Mouse (Mus musculus) MEL (cell line): ENCODE results near the gene Osbp2. TPM values are rescaled to one million over a fixed set of nuclear protein-coding genes. Genes with fewer than 3 reads are reported as not detected.

Experiments
- DNase-seq: peaks from one replicate; pipeline ENCODE4 v3.0.0; 2011; ENCODE audit warnings: low read depth, low spot score
- H3K27ac ChIP-seq: 2 replicates; pipeline ENCODE4 v1.5.1; 2012; ENCODE audit warnings: low read depth, mild to moderate bottlenecking, control low read depth, low read length, moderate library complexity; ENCODE audit not compliant: control insufficient read depth
- H3K27me3 ChIP-seq, 2 experiments: fragments of 150-350 bp in 1 of 2; sonication (generic) in 1 of 2; 2 replicates each; pipeline ENCODE4 v1.6.1; 2012; ENCODE audit warnings: low read length in 2 of 2, mild to moderate bottlenecking in 2 of 2, improper control_type of control experiment in 1 of 2, moderate library complexity in 1 of 2; ENCODE audit not compliant: insufficient read depth in 2 of 2, control insufficient read depth in 1 of 2
- H3K36me3 ChIP-seq, 2 experiments: 2 replicates each; pipeline ENCODE4 v1.6.1; 2012 to 2014; ENCODE audit warnings: low read length in 2 of 2, improper control_type of control experiment in 1 of 2, inconsistent platforms in 1 of 2, mild to moderate bottlenecking in 1 of 2; ENCODE audit not compliant: insufficient read depth in 2 of 2, control insufficient read depth in 1 of 2
- H3K4me1 ChIP-seq, 2 experiments: fragments of 150-350 bp in 1 of 2; sonication (generic) in 1 of 2; 2 replicates each; pipeline ENCODE4 v1.6.1; 2012; ENCODE audit warnings: low read length in 2 of 2, improper control_type of control experiment in 1 of 2, mild to moderate bottlenecking in 1 of 2; ENCODE audit not compliant: insufficient read depth in 2 of 2, control insufficient read depth in 1 of 2
- H3K4me3 ChIP-seq, 2 experiments: fragments of 150-350 bp in 1 of 2; sonication (generic) in 1 of 2; 2 replicates each; pipeline ENCODE4 v1.5.1; 2012; ENCODE audit warnings: low read depth in 2 of 2, low read length in 2 of 2, mild to moderate bottlenecking in 2 of 2, moderate library complexity in 2 of 2, control low read depth in 1 of 2, improper control_type of control experiment in 1 of 2; ENCODE audit not compliant: control insufficient read depth in 1 of 2, insufficient read depth in 1 of 2
- H3K79me2 ChIP-seq: 2 replicates; pipeline ENCODE4 v1.6.1; 2012; ENCODE audit warnings: mild to moderate bottlenecking, low read length, moderate library complexity; ENCODE audit not compliant: control insufficient read depth, poor library complexity, insufficient read depth
- H3K9ac ChIP-seq: 2 replicates; pipeline ENCODE4 v1.6.1; 2012; ENCODE audit warnings: low read depth, mild to moderate bottlenecking, control low read depth, low read length, moderate library complexity; ENCODE audit not compliant: control insufficient read depth, poor library complexity, severe bottlenecking
- H3K9me3 ChIP-seq: fragments of 150-350 bp; sonication (generic); replicated peaks from 2 replicates; pipeline ENCODE4 v1.6.1; 2012; ENCODE audit warnings: mild to moderate bottlenecking, low read length, improper control_type of control experiment, moderate library complexity; ENCODE audit not compliant: insufficient read depth
- BHLHE40 ChIP-seq: IDR thresholded peaks from 2 replicates; pipeline ENCODE4 v1.6.1; 2012; ENCODE audit warnings: low read depth, mild to moderate bottlenecking, inconsistent platforms, low read length, improper control_type of control experiment, borderline replicate concordance
- CHD1 ChIP-seq: IDR thresholded peaks from 2 replicates; pipeline ENCODE4 v1.6.1; 2012; ENCODE audit warnings: low read depth, mild to moderate bottlenecking, inconsistent platforms, low read length, improper control_type of control experiment
- CTCF ChIP-seq, 3 experiments: IDR thresholded peaks in 2 of 3; conservative IDR thresholded peaks in 1 of 3; 2 replicates each; pipeline ENCODE4 v1.5.1; 2011 to 2012; ENCODE audit warnings: low read length in 3 of 3, low read depth in 2 of 3, mild to moderate bottlenecking in 2 of 3, improper control_type of control experiment in 1 of 3, inconsistent platforms in 1 of 3, mixed read lengths in 1 of 3, moderate library complexity in 1 of 3; ENCODE audit not compliant: control insufficient read depth in 1 of 3, insufficient read depth in 1 of 3, poor library complexity in 1 of 3, severe bottlenecking in 1 of 3
- ELF1 ChIP-seq: IDR thresholded peaks from 2 replicates; pipeline ENCODE4 v1.6.1; 2014; ENCODE audit warnings: low read depth, mild to moderate bottlenecking, inconsistent platforms, low read length, improper control_type of control experiment, moderate library complexity
- EP300 ChIP-seq, 2 experiments: IDR thresholded peaks; 2 replicates each; pipeline ENCODE4 v1.6.1; 2011; ENCODE audit warnings: improper control_type of control experiment in 2 of 2, low read length in 2 of 2, low read depth in 1 of 2, mild to moderate bottlenecking in 1 of 2
- ETS1 ChIP-seq: IDR thresholded peaks from 2 replicates; pipeline ENCODE4 v1.6.1; 2012; ENCODE audit warnings: low read depth, mild to moderate bottlenecking, inconsistent platforms, low read length, improper control_type of control experiment, moderate library complexity
- GATA1 ChIP-seq: IDR thresholded peaks from 2 replicates; pipeline ENCODE4 v1.6.1; 2011; ENCODE audit warnings: low read depth, low read length, improper control_type of control experiment
- HCFC1 ChIP-seq: IDR thresholded peaks from 2 replicates; pipeline ENCODE4 v1.6.1; 2012; ENCODE audit warnings: low read depth, mild to moderate bottlenecking, inconsistent platforms, low read length, improper control_type of control experiment, moderate library complexity
- MAZ ChIP-seq: IDR thresholded peaks from 2 replicates; pipeline ENCODE4 v1.6.1; 2012; ENCODE audit warnings: low read depth, mild to moderate bottlenecking, inconsistent platforms, low read length, improper control_type of control experiment
- MYB ChIP-seq: IDR thresholded peaks from 2 replicates; pipeline ENCODE4 v1.6.1; 2011; ENCODE audit warnings: mild to moderate bottlenecking, low read depth, low read length, improper control_type of control experiment
- NRF1 ChIP-seq: IDR thresholded peaks from 2 replicates; pipeline ENCODE4 v1.6.1; 2014; ENCODE audit warnings: low read depth, mild to moderate bottlenecking, inconsistent platforms, low read length, improper control_type of control experiment, moderate library complexity; ENCODE audit not compliant: poor library complexity, insufficient read depth, severe bottlenecking
- POLR2A ChIP-seq, 2 experiments: IDR thresholded peaks; 2 replicates each; pipeline ENCODE4 v1.6.1; 2011 to 2012; ENCODE audit warnings: low read length in 2 of 2, mild to moderate bottlenecking in 2 of 2, control low read depth in 1 of 2, improper control_type of control experiment in 1 of 2, low read depth in 1 of 2, moderate library complexity in 1 of 2; ENCODE audit not compliant: control insufficient read depth in 1 of 2, insufficient read depth in 1 of 2, poor library complexity in 1 of 2
- POLR2AphosphoS2 ChIP-seq: IDR thresholded peaks from 2 replicates; pipeline ENCODE4 v1.6.1; 2011; ENCODE audit warnings: low read length, improper control_type of control experiment
- POLR2AphosphoS5 ChIP-seq: IDR thresholded peaks from 2 replicates; pipeline ENCODE4 v1.6.1; 2012; ENCODE audit warnings: low read depth, borderline replicate concordance, mild to moderate bottlenecking, inconsistent platforms, low read length, moderate library complexity, mixed read lengths
- RAD21 ChIP-seq: IDR thresholded peaks from 2 replicates; pipeline ENCODE4 v1.6.1; 2011; ENCODE audit warnings: mild to moderate bottlenecking, low read depth, low read length, improper control_type of control experiment
- RCOR1 ChIP-seq: IDR thresholded peaks from 2 replicates; pipeline ENCODE4 v1.6.1; 2012; ENCODE audit warnings: low read depth, mild to moderate bottlenecking, inconsistent platforms, low read length, improper control_type of control experiment
- SIN3A ChIP-seq: IDR thresholded peaks from 2 replicates; pipeline ENCODE4 v1.6.1; 2012; ENCODE audit warnings: low read length, improper control_type of control experiment, inconsistent platforms
- SMC3 ChIP-seq: IDR thresholded peaks from 2 replicates; pipeline ENCODE4 v1.6.1; 2011; ENCODE audit warnings: low read depth, low read length, improper control_type of control experiment
- TAL1 ChIP-seq: IDR thresholded peaks from 2 replicates; pipeline ENCODE4 v1.6.1; 2012; ENCODE audit warnings: mild to moderate bottlenecking, inconsistent platforms, low read length, moderate library complexity, mixed read lengths
- TBP ChIP-seq: IDR thresholded peaks from 2 replicates; pipeline ENCODE4 v1.8.0; 2011; ENCODE audit warnings: low read depth, low read length, improper control_type of control experiment
- ZC3H11A ChIP-seq: IDR thresholded peaks from 2 replicates; pipeline ENCODE4 v1.6.1; 2012; ENCODE audit warnings: low read depth, mild to moderate bottlenecking, inconsistent platforms, low read length, improper control_type of control experiment
- ZNF384 ChIP-seq: IDR thresholded peaks from 2 replicates; pipeline ENCODE4 v1.6.1; 2012; ENCODE audit warnings: low read depth, mild to moderate bottlenecking, inconsistent platforms, low read length, improper control_type of control experiment
- polyA plus RNA-seq, 2 experiments: library from polyadenylated mRNA; stranded (reverse) in 1 of 2; unstranded in 1 of 2; fragments of >175 nt in 1 of 2; fragments of >200 nt in 1 of 2; gene quantifications; 2 replicates each; pipeline versions ENCODE4 v1.2.1 to v1.2.4; 2012; ENCODE audit warnings: low replicate concordance in 2 of 2, low read depth in 1 of 2; ENCODE audit not compliant: insufficient read length in 2 of 2, insufficient read depth in 1 of 2, missing spikeins in 1 of 2
- total RNA-seq: library from RNA; depleted of rRNA; stranded (reverse); fragments of 300-350 nt; gene quantifications from 2 replicates; pipeline ENCODE4 v1.2.3, GENCODE M21; 2012

Gene Osbp2
- total and polyA plus RNA-seq, 3 experiments, result 0.04 TPM; not detected in 2

DNA sequence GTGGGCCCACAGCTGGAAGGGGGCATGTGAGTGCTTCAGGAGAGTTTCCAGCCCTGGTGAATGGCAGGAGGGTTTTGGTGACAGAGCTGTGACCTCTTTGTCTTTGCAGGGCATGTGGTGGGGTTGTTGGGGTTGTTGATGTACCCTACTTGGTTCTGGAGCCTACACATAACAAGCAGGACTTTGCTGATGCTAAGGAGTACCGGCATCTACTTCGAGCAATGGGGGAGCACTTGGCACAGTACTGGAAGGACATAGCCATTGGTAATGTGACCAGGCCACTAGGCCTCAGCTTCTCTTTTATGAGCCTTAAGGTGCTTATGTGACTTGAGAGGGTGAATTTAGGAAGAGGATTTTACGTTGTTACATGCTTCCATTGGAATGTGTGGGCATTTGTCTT lies 183.9 kb downstream of the Osbp2 start:
- H3K27ac ChIP-seq, result no peak overlapping the region
- H3K9ac ChIP-seq, result no peak overlapping the region
- DNase-seq, result no peak
- no peaks in the 10 kb centered on the region for H3K4me1 ChIP-seq
- peaks cover 0 to 12% of the 10 kb centered on the region in 2 experiments; a peak in 2 of 4 replicates for H3K36me3 ChIP-seq
- TF ChIP-seq HCFC1 (no peak), BHLHE40 (no peak), SIN3A (no peak), ZNF384 (no peak)
- no peak overlapping the region for H3K4me3 ChIP-seq
- H3K27me3 ChIP-seq, result no peaks in the 10 kb centered on the region
- no peaks in the 10 kb centered on the region for H3K79me2 ChIP-seq
- no peaks in the 10 kb centered on the region for H3K9me3 ChIP-seq

DNA sequence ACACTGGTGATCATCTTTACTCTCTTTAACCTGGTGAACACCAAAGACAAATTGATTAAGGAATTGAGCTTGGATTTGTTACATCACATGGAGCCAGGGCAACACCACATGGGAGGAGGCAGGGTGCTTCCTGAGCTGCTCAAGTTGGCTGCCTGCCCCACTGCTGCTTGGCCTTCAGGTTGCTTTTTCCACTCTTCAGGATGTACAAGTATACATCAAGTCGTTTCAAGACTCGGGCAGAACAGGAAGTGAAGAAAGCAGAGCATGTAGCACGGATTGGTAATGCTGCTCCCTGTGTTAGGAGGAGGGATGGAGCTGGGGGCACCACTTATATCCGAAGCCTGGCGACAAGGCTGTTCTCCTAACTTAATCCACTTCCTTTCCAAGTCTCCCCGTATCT lies 186.5 kb downstream of the Osbp2 start:
- Histone ChIP-seq H3K36me3 (peaks cover 0 to 4% of the 10 kb centered on the region in 2 experiments; a peak in 2 of 4 replicates), H3K27ac (no peak overlapping the region), H3K27me3 (no peaks in the 10 kb centered on the region), H3K9me3 (no peaks in the 10 kb centered on the region), H3K4me1 (no peaks in the 10 kb centered on the region)
- DNase-seq, result no peak
- no peak for TF ChIP-seq POLR2AphosphoS5
- no peak for TF ChIP-seq CTCF (IDR thresholded peaks at IDR 0.05 in 2 of 3, conservative IDR thresholded peaks at IDR 0.05 in 1 of 3; ENCODE audit: control insufficient read depth in 1 of 3, insufficient read depth in 1 of 3, low read depth in 2 of 3, low read length in 3 of 3, poor library complexity in 1 of 3, severe bottlenecking in 1 of 3)
- no peak for TF ChIP-seq POLR2AphosphoS2
- TF ChIP-seq NRF1, result no peak
- no peak for TF ChIP-seq SMC3
- TF ChIP-seq ELF1, result no peak
- TF ChIP-seq POLR2A (IDR thresholded peaks at IDR 0.05; ENCODE audit: control insufficient read depth in 1 of 2, insufficient read depth in 1 of 2, low read depth in 1 of 2, low read length in 2 of 2, poor library complexity in 1 of 2), result no peak
- TF ChIP-seq EP300 (IDR thresholded peaks at IDR 0.05; ENCODE audit: low read depth in 1 of 2, low read length in 2 of 2), result no peak
- TF ChIP-seq CHD1, result no peak
- no peak for TF ChIP-seq MAZ
- TF ChIP-seq, all 39 proteins: peak for 0
- Histone ChIP-seq H3K9ac (no peak overlapping the region), H3K79me2 (no peaks in the 10 kb centered on the region), H3K4me3 (no peak overlapping the region)

DNA sequence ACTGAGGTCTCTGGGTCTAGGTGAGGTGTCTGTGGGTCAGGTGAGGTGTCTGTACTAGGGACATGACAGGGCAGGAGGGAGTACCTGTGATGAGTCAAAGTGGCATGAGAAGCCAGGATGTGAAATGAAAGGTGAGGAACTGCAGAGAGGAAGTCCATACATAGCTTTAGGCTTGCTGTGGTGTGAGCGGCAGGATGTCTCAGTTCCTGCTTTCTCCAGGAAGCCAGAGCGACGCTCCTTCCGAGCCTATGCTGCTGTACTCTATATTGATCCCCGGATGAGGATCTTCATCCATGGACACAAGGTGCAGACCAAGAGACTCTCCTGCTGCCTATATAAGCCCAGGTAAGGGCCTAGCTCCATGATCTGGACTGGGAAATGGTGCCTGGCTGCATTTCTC lies 187.3 kb downstream of the Osbp2 start:
- peaks cover 0 to 4% of the 10 kb centered on the region in 2 experiments; a peak in 2 of 4 replicates for H3K36me3 ChIP-seq
- no peaks in the 10 kb centered on the region for H3K27me3 ChIP-seq
- TF ChIP-seq ELF1, result no peak
- TF ChIP-seq MYB, result no peak
- no peak for TF ChIP-seq TBP
- TF ChIP-seq EP300 (IDR thresholded peaks at IDR 0.05; ENCODE audit: low read depth in 1 of 2, low read length in 2 of 2), result no peak
- TF ChIP-seq RCOR1, result no peak
- TF ChIP-seq TAL1, result no peak
- no peak for TF ChIP-seq RAD21
- TF ChIP-seq POLR2AphosphoS2, result no peak
- TF ChIP-seq BHLHE40, result no peak
- TF ChIP-seq SIN3A, result no peak
- TF ChIP-seq GATA1, result no peak
- no peak for TF ChIP-seq ZC3H11A
- no peak for TF ChIP-seq ETS1
- H3K27ac ChIP-seq, result no peak overlapping the region
- no peak overlapping the region for H3K4me3 ChIP-seq
- no peaks in the 10 kb centered on the region for H3K79me2 ChIP-seq
- H3K9ac ChIP-seq, result no peak overlapping the region
- no peaks in the 10 kb centered on the region for H3K4me1 ChIP-seq
- no peak for DNase-seq
- no peaks in the 10 kb centered on the region for H3K9me3 ChIP-seq
